Mouse (Mus musculus): ENCODE measurements at regions not wholly inside any gene's neighbourhood (a gene's known extent, or its start where the extent isn't known, plus 50 kb on each side); places are given as distances from the start of the nearest gene placed in this dataset.
"Not testable (repeated sequence)": the region's sequence is repeated elsewhere in the genome, so short reads cannot be mapped to it uniquely, and the experiment has no call there.

DNA sequence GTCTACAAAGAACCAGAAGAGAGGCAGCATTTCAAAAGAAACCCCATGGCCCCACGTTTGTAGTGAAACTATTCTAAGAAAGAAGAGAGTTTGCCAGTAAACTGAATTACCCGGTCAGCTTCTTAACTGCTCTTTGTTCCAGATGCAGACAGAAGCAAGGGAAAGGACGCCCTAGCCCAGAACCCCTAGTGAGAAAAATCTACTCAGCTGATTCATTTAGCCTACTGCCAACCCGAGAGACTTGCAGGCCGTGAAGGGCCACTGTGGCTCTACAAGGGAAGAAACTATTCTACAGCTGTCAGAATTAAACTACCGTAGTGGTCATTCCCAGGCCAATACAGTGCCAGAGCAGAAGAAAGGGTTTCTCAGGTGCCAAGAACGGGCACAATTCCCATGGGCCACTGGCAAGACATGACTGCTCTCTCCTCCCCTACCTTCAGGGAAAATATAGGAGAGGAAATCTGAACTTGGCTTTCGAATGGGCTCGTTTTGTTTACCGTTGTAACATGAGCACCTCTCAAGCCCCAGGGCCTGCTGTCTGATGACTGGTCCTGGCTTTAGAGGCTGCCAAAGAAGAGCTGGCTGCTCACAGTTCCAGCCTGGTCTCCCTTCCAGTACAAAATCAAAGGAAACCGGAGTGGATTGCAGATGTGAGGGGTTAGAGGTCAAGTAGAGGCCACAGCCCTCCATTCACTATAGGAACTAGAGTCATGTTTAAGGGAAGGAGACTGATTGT, 111.7 kb upstream of the Dlg1 start:
- in situ Hi-C loops (cut with MboI; ENCODE audit: low sequenced_read_pairs) = loop anchor here (25.0 kb wide), 1 partner anchor 361 kb away; no protein-coding TSS in a partner anchor

DNA sequence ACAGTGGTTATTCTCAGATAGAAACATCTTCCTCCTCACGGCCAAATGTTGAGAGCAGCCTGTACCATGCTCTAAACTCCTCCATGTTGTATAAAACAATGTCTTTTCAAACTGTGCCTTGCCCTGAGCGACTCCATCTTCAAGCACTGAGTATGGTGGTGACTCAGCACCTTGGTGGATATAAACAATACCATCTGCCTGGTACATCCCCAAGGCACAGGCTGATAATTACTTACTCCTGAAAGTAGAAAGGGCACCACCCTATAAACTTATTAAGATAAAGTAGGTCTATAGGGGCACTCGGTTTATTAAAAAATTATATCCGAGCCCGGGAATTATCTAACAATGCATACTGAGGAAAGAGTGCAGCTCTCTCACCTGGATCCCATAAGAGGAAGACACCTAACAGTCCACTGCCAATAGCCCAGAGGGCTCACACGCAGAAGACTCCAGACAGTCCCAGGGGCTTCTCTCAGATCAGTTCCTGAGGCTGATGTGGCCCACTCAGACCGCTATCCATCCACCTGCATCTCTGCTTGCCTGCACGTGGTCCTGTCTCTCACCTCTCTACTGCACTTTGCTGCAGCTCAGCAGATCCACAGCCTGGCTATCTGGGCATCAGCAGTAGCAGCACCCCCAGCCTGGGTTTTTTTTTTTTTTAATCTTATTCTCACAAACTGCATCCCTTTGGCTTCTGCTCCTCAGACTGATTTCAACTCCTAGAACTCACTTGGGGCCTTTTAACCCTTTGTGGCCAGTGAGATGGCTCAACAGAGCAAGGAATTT, 109.7 kb upstream of the Dlg1 start:
- in situ Hi-C loops (cut with MboI; ENCODE audit: low sequenced_read_pairs) = loop anchor here (25.0 kb wide), 1 partner anchor 359 kb away; no protein-coding TSS in a partner anchor

DNA sequence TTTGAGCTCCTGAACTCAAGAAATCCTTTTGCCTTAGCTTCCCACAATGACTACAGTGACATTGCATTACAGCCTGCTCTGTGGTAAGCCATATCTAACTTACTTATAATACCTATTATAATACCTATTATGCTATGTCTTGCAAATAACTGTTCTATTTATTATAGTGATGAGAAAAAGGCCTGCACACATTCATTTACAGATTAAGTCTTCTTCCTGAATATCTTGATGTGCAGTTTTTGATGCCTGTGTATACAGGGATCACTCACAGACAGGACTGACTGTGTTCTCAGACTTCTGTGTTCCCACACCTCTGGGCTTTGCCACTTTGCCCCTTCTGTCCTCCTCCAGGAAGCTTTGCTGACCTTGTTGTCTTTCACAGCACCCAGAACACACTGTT, 102.8 kb upstream of the Dlg1 start:
- in situ Hi-C loops (cut with MboI; ENCODE audit: low sequenced_read_pairs) = loop anchor here (25.0 kb wide), 1 partner anchor 352 kb away; no protein-coding TSS in a partner anchor

DNA sequence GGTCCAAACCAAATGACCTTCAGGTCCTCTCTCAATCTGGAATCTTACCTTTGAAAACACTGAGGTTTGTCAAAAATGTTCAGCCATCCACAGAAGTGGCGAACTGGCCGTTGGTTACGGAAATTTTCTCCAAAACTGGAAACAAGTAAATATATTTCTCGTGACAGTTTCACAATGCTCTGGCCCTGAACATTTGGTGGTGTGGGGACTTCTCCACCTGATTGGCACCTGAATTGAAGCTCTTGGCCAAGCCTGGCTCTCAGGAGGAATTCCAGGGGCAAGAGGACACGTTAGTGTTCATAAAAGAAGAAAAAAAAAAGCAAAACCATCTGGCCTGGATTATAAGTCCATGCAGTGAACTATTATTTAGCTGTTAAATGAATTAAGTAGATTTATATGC, 98.3 kb upstream of the Dlg1 start:
- in situ Hi-C loops (cut with MboI; ENCODE audit: low sequenced_read_pairs) = loop anchor here (25.0 kb wide), 1 partner anchor 347 kb away; no protein-coding TSS in a partner anchor

- in situ Hi-C loops (cut with MboI; ENCODE audit: low sequenced_read_pairs) = loop anchor here (25.0 kb wide), 1 partner anchor 344 kb away; no protein-coding TSS in a partner anchor
Measured at GRCm38 (mm10) chr16:31568316-31568715, 94.9 kb upstream of the Dlg1 start.

DNA sequence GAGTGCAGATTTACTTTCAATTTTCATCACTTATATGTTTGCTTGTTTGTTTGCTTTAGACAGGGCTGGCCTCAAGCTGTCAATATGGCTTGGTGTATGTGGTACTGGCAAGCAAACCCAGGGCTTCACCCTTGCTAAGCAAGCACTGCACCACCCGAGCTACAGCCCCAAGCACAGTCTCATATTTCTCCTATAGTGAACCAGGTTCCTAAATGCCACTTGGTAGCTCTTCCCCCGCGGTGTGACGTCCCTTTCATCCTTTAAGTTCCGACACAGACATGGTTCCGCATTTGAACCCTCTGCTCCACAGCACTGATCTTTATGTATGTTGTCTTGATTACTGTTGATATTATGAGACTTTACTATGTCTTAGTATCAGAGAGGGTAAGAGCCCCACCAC, 93.4 kb upstream of the Dlg1 start:
- in situ Hi-C loops (cut with MboI; ENCODE audit: low sequenced_read_pairs) = loop anchor here (25.0 kb wide), 1 partner anchor 342 kb away; no protein-coding TSS in a partner anchor

- in situ Hi-C loops (cut with MboI; ENCODE audit: low sequenced_read_pairs) = loop anchor here (25.0 kb wide), 1 partner anchor 342 kb away; no protein-coding TSS in a partner anchor
Measured at GRCm38 (mm10) chr16:31570311-31571139, 92.7 kb upstream of the Dlg1 start.

DNA sequence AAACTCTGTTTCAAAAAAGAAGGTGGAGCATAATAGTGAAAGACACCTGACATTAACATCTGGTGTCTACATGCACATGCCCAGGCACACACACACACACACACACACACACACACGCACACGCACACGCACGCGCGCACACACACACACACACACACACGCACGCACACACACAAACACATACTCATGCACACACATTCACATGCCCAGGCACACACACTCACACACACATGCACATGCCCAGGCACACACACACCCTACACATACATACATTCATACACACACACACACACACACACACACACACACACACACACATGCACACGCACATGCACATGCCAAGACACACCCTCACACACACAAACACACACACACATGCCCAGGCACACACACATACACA, 89.4 kb upstream of the Dlg1 start:
- in situ Hi-C loops (cut with MboI; ENCODE audit: low sequenced_read_pairs) = loop anchor here (25.0 kb wide), 1 partner anchor 338 kb away; no protein-coding TSS in a partner anchor

GRCm38 (mm10) chr16:31575646-31576045, 87.6 kb upstream of the Dlg1 start:
- in situ Hi-C loops (cut with MboI; ENCODE audit: low sequenced_read_pairs) = not testable (repeated sequence)

- in situ Hi-C loops (cut with MboI; ENCODE audit: low sequenced_read_pairs) = no loop called here
Measured at GRCm38 (mm10) chr16:31576422-31576821, 86.8 kb upstream of the Dlg1 start.

DNA sequence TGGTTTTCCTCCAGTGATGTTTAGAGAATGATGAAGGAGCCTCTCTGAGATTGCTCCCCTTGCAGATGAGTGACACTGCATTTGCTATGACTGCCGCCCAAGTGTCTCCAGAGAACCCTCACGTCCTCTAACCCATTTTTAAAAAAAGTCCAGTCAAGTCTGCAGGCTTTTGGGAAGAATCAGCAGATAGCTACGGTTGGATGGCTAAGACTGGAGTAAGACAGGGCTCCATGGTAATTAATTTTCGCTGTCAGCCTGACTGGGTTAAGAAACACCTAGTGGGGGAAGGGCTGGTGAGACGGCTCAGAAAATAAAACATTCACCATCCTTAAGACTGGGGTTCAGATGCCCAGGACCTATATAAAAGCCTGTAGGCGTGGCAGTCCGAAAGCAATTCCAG, 85.9 kb upstream of the Dlg1 start:
- in situ Hi-C loops (cut with MboI; ENCODE audit: low sequenced_read_pairs) = no loop called here

- in situ Hi-C loops (cut with MboI; ENCODE audit: low sequenced_read_pairs) = no loop called here
Measured at GRCm38 (mm10) chr16:31579318-31579717, 83.9 kb upstream of the Dlg1 start.

DNA sequence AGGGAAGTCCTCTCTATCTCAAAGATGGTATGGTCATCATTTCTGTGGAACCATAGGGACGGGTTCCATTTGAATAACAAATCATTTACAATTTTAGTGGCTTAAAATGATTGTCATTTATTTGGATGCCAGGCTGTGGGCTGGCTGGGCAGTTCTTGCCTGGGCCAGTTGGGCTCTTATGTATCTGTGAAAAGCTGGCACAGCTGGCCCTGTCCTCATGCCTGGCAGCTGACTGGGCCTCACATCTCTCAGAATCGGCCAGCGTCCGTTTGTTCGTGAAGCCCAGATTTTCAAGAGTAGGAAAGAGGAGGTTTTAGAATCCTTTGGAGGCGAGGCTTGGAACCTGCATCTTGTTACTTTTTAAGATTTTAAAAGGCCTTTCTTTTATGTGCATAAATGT, 82.5 kb upstream of the Dlg1 start:
- in situ Hi-C loops (cut with MboI; ENCODE audit: low sequenced_read_pairs) = no loop called here

DNA sequence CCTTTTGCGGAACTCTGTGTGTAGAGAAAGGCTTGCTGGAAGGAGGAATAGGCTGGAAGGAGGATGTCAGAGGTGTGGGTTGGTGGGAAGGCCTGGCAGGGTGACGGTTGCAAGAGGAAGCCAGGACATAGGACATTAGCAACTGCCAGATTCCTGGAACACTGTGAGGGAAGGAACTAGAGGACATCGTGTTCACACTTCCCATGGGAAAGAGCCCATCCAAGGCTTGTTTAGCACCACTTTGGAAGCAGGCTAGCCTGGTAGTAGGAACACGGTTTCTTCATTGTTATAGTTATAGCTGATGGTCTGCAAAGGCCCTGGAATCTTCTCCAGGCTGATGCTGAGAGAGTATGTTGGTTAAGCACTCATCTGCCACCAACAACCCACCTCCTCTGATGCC, 80.4 kb upstream of the Dlg1 start:
- in situ Hi-C loops (cut with MboI; ENCODE audit: low sequenced_read_pairs) = no loop called here

DNA sequence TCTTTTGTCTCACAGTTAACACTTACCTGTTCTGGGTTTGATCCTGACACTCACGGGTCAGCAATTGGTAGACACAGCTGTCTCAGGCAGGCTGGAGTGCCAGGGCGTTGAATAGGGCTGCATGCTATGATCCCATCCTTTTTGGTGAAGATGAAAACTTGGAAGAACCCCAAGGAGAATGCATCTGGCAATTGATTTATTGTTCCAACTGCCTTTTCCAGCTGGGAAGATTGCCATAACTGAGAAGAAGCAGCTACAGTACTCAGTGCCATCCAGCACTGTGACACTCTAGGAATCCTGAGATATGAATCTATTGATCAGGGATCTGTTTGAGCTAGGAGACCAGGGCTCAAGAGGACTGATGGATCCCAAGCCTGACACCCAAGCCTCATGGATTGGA, 79.6 kb upstream of the Dlg1 start:
- in situ Hi-C loops (cut with MboI; ENCODE audit: low sequenced_read_pairs) = no loop called here

DNA sequence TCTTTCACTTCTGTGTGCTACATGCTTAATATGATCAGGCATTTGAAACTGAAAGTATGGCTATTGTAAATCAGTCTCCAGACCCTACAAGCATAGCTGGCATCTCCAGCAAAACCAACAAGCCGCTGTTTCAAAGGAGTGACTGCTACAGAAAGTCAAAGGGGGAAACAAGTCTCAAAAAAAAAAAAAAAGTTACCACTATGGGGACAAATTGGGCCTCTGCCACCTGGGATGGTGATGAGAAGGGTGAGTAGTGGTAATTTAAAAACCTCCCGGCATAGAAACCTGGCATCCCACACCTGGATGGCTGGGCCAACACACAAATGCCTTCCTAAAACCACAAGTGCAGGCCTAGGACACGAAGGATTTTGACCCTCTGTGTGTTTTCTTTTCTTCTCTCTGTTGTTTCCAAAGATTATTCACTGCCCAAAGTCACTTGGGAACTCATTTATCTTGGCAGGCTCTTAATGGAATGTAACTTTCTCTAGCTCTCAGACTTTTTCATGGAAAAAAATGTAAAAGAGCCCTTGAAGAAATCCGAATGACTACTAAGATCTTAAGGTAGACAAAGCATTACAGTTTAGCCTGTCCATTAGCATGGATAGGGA, 78.9 kb upstream of the Dlg1 start:
- in situ Hi-C loops (cut with MboI; ENCODE audit: low sequenced_read_pairs) = no loop called here

DNA sequence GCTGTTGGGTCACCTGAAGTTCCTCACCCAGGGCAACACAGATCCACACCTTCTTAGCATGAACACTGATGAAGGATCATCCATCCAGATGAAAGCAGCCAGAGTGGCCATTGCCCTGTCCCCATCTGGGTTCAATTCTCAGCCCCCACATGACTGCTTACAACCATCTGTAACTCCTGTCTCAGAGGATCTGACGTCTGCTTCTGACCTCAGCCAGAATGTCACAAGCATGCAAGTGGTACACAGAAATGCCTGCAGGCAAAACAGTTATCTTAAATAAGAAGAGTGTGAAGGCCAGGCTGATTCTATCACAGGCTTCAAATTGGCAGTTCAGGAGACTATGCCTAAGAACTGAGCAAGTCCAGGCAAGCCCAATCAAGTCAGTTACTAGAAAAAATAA, 76.2 kb upstream of the Dlg1 start:
- in situ Hi-C loops (cut with MboI; ENCODE audit: low sequenced_read_pairs) = no loop called here

DNA sequence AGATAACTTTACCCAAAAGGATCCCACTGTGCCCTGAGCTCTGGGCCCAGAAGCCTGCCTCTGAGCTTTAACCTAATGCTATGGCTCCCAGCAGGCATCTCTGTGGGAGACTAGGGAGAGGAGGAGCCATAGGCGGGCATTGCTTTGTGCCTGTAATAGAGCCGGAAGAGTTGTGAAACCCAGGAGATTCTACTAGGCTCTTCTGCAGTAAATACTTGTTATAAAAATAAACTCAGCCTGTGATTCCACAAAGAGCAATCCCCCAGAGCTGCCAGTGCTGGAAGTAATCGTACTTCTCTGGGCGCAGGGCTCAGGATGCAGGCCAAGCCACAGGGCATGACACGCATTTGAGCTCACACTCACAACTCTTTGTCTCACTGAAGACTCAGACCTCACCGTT, 73.7 kb upstream of the Dlg1 start:
- in situ Hi-C loops (cut with MboI; ENCODE audit: low sequenced_read_pairs) = no loop called here

GRCm38 (mm10) chr16:31591565-31591964, 71.7 kb upstream of the Dlg1 start:
- in situ Hi-C loops (cut with MboI; ENCODE audit: low sequenced_read_pairs) = no loop called here

- in situ Hi-C loops (cut with MboI; ENCODE audit: low sequenced_read_pairs) = no loop called here
Measured at GRCm38 (mm10) chr16:31592014-31592871, 71.0 kb upstream of the Dlg1 start.

Measured in CH12F3 (cell line).